Mouse (Mus musculus) cerebellum, postnatal 14 days (tissue): Measurements from ENCODE around the gene Pitpnc1.

Experiments
- DNase-seq, 2 experiments: peaks; one replicate each; pipeline ENCODE4 v3.0.0; 2021; ENCODE audit warnings: mixed read lengths in 2 of 2

The Pitpnc1 gene

DNA sequence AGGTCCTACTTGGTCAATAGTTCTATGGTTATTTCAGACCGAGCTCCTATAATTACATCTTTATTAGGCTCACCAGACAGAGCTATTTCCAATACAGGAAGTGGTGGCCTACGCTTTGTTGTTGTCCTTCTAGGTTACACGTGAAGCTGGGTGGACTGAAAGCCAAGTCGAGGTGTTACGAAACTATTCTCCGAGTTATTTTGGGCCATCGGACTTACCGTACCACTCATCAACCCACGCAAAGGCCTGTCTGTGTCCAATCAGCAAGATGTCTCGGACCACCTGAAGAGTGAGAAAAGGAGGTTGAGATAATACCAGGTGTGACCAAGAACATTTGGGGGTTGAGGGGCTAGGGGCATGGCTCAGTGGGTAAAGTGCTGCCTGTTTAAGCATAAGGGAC, 244.5 kb downstream of the Pitpnc1 start:
- DNase-seq, result no peak

GRCm38 (mm10) chr11:107225301-107225700, 245.2 kb downstream of the Pitpnc1 start:
- no peak for DNase-seq

GRCm38 (mm10) chr11:107223667-107224214, 246.8 kb downstream of the Pitpnc1 start:
- no peak for DNase-seq

- peak in 1 of 2 experiments; percentile 14 for DNase-seq
Observed at GRCm38 (mm10) chr11:107223169-107223561, 247.3 kb downstream of the Pitpnc1 start.

GRCm38 (mm10) chr11:107222531-107223168, 247.8 kb downstream of the Pitpnc1 start:
- DNase-seq, result no peak

DNA sequence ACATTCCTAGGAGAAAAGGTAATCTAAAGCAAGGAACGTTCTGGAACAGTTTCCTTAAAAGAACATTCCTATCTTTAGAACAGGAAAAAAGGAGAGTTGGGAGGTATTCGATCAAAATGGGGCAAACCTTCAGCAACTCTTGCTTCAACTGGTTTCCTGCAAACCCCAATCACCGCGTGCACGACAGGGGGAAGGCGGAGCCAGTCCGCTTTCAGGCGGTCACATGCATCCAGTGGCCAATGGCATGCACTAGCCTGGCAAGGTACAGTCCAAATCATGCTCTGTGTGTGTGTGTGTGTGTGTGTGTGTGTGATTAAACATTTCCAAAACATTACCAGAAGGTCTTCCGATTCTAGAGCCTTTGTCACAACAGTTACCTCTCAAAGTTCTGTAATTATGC, 255.4 kb downstream of the Pitpnc1 start:
- DNase-seq, result no peak

- peak; percentile 57 to 59 for DNase-seq
Observed at GRCm38 (mm10) chr11:107213745-107214144, 256.8 kb downstream of the Pitpnc1 start.

DNA sequence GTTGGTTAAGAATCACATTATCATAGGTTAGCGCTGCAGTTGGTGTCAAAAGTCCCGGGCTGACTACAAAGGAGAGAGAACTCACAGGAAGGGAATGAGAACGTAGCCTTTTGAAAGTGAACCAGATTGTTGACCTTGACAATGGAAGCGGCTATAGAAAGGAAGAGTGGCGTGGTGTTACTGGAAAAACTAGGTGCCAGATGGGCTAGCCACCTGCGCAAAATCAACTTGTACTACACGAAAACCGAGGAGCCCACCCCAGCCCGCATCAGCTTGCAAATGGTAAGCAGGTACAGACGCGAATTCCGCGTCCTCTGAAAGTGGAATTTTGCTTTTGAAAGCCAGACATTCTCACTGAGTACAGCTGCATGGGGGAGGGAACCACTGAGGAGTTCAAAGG, 260.7 kb downstream of the Pitpnc1 start:
- no peak for DNase-seq

DNA sequence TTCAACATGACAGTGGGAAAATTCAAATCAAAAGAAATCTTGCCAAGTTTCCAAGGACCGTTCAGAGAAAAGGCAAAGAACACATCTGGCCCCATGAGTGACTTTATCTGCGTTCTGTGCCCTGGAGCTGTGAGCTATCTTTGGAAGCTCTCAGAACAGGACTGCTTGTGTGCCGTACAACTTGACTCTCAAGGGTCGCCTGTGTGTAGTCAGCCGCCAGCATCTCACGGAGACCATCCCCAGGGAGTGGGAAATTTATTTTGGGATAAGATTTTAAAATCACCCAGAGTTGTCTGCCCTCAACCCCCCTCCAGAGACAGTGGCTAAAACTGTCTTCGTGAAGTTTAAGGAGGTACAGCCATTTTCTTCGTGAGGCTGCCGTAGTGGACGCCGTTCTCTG, 268.7 kb downstream of the Pitpnc1 start:
- no peak for DNase-seq

DNA sequence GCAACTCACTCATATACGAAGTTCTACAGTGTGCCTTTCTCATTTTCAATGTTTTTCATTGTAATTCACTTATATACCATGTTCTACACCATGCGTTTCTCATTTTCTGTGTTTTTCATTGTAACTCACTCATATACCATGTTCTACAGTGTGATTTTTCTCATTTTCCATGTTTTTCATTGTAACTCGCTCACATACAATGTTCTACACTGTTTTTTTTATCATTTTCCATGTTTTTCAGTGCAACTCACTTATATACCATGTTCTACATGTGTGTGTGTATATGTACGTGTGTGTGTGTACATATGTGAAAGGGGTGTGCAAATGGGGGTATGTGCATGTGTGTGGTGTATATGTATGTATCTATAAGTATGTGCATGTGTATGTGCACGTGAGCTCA, 271.2 kb downstream of the Pitpnc1 start:
- no peak for DNase-seq

- no peak for DNase-seq
Observed at GRCm38 (mm10) chr11:107195334-107195733, 275.2 kb downstream of the Pitpnc1 start.

DNA sequence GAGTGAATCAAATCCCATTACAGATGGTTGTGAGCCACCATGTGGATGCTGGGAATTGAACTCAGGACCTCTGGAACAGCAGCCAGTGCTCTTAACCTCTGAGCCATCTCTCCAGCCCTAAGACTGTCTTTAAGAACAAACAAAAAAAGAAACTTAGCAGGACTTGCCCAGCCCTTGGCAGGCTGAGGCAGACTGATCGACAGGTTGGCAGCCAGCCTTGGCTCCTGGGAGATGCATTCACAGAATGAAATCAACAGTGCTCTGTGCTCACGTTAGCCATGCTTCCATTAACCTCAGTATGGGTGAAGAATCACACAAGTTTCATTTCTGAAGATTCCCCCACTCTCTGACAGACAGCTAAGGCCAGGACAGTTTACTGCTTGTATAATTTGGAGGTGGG, 280.1 kb downstream of the Pitpnc1 start:
- DNase-seq, result peak; percentile 36 to 44

GRCm38 (mm10) chr11:107188565-107189552, 281.6 kb downstream of the Pitpnc1 start, which contains the start of gene Nol11:
Gene Nol11, minus strand, starts transcription at chr11:107189381.
- peak; percentile 99 for DNase-seq

DNA sequence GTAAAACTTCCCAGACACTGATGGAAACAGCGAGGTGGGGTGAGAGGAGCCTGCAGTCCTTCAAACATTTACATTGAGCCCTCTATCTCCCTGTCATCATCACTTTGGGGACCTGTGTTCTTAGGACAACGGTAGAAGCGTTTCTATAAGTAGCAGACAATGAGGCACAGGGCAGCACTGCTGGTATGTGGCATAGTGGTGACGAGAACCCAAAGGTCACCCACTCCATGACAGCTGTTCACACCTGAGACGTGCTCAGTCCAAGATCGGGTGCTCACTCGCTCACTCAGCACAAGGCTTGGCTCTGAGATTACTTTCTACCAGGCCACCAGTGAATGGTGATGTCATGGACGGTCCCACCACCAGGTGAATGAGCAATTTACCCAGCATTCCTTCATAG, 286.7 kb downstream of the Pitpnc1 start:
- no peak for DNase-seq

DNA sequence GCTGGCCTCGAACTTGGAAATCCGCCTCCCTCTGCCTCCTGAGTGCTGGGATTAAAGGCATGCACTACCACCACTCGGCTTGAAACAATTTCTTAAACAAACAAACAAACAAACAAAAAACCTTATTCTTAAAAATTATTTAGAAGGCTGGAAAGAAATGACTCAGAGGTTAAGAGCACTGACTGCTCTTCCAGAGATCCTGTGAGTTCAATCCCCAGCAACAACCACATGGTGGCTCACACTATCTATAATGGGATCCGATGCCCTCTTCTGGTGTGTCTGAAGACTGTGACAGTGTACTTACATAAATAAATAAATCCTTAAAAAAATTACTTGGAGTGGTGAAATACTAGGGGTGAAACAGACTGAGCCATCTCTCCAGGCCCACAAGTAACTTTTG, 309.3 kb downstream of the Pitpnc1 start:
- no peak for DNase-seq

- DNase-seq, result no peak
Observed at GRCm38 (mm10) chr11:107159034-107159433, 311.5 kb downstream of the Pitpnc1 start.
